Mouse (Mus musculus) liver, adult 2 months (tissue): ENCODE results near the gene Scarb1.

Experiments
- CTCF ChIP-seq: fragments of 200-500 bp; IDR thresholded peaks from 2 replicates; pipeline ENCODE4 v1.5.1; 2011; ENCODE audit warnings: low read depth, low read length, control low read depth
- POLR2A ChIP-seq: fragments of 200-500 bp; IDR thresholded peaks from 2 replicates; pipeline ENCODE4 v1.6.1; 2011; ENCODE audit warnings: low read length, control low read depth; ENCODE audit not compliant: insufficient read depth; ENCODE audit errors: extremely low read depth

- TF ChIP-seq POLR2A (no peak), CTCF (no peak)
Observed at GRCm38 (mm10) chr5:125266128-125266527, 74.8 kb downstream of the Scarb1 start.
